Mouse (Mus musculus) hematopoietic stem cell, adult 5-6 weeks (primary cell): ENCODE measurements around the gene Wdr37. TPM values are rescaled to one million over a fixed set of nuclear protein-coding genes. Genes with fewer than 3 reads are reported as not detected.
A peak's percentile ranks its signal among the peaks of the same experiment; 100 is the strongest.

Experiments used
- ATAC-seq, 2 experiments: fragments of 125-278 bp in 1 of 2; replicated peaks in 1 of 2; 2 replicates each; pipeline ENCODE4 v1.8.0; 2016 to 2017; ENCODE audit warnings: inconsistent platforms in 2 of 2, mild to moderate bottlenecking in 2 of 2, moderate number of reproducible peaks in 2 of 2, low read depth in 1 of 2, moderate TSS enrichment in 1 of 2; ENCODE audit not compliant: low FRiP score in 2 of 2, poor library complexity in 2 of 2, severe bottlenecking in 2 of 2, insufficient read depth in 1 of 2, low TSS enrichment in 1 of 2
- total RNA-seq: library from RNA; stranded (forward); fragments of 172-1452, 232-1000 nt; gene quantifications from 2 replicates; pipeline ENCODE4 v1.2.3, GENCODE M21; 2017

Gene Wdr37
- total RNA-seq, 1 experiment from 2014 or later: 28.1 TPM

- ATAC-seq: peak; percentile 90 to 95
Measured at GRCm38 (mm10) chr13:8785185-8785584, 86.5 kb downstream of the Wdr37 start.

GRCm38 (mm10) chr13:8784308-8785061, 87.2 kb downstream of the Wdr37 start:
- ATAC-seq: no peak

- no peak for ATAC-seq
Measured at GRCm38 (mm10) chr13:8783686-8784307, 87.9 kb downstream of the Wdr37 start.

GRCm38 (mm10) chr13:8782636-8783035, 89.1 kb downstream of the Wdr37 start:
- no peak for ATAC-seq

- peak; percentile 47 to 71; a peak in 3 of 4 replicates for ATAC-seq
Measured at GRCm38 (mm10) chr13:8780441-8780840, 91.3 kb downstream of the Wdr37 start.

GRCm38 (mm10) chr13:8770616-8771015, 101.1 kb downstream of the Wdr37 start:
- no peak for ATAC-seq

GRCm38 (mm10) chr13:8769654-8770227, 102.0 kb downstream of the Wdr37 start:
- no peak for ATAC-seq

- ATAC-seq: no peak
Measured at GRCm38 (mm10) chr13:8760940-8761339, 110.8 kb downstream of the Wdr37 start.

Other genes starting within 250 kb of the Wdr37 start
- 39.5 and 68.1 TPM in 2 replicates for gene Idi1, start 13.6 kb upstream of the Wdr37 start, total RNA-seq
- gene Gm9745, start 76.3 kb upstream of the Wdr37 start, total RNA-seq: not detected in 2 replicates
- not detected in 2 replicates for gene Idi2, start 81.0 kb upstream of the Wdr37 start, total RNA-seq
- gene Gtpbp4, start 124.2 kb upstream of the Wdr37 start, total RNA-seq: 102 and 139 TPM in 2 replicates
- gene Larp4b, start 222.0 kb upstream of the Wdr37 start, total RNA-seq: 76.5 and 95.2 TPM in 2 replicates